Mouse (Mus musculus) lung, postnatal 0 days (tissue): ENCODE measurements around the gene Mrpl49.
A peak's percentile ranks its signal among the peaks of the same experiment; 100 is the strongest.

Source experiments
- CTCF ChIP-seq: IDR thresholded peaks from 2 replicates; pipeline ENCODE4 v1.5.1; 2016; ENCODE audit warnings: antibody characterized with exemption, mild to moderate bottlenecking
- EP300 ChIP-seq: IDR thresholded peaks from 2 replicates; pipeline ENCODE4 v1.6.1; 2016; ENCODE audit warnings: antibody characterized with exemption, mild to moderate bottlenecking, control low read depth

DNA sequence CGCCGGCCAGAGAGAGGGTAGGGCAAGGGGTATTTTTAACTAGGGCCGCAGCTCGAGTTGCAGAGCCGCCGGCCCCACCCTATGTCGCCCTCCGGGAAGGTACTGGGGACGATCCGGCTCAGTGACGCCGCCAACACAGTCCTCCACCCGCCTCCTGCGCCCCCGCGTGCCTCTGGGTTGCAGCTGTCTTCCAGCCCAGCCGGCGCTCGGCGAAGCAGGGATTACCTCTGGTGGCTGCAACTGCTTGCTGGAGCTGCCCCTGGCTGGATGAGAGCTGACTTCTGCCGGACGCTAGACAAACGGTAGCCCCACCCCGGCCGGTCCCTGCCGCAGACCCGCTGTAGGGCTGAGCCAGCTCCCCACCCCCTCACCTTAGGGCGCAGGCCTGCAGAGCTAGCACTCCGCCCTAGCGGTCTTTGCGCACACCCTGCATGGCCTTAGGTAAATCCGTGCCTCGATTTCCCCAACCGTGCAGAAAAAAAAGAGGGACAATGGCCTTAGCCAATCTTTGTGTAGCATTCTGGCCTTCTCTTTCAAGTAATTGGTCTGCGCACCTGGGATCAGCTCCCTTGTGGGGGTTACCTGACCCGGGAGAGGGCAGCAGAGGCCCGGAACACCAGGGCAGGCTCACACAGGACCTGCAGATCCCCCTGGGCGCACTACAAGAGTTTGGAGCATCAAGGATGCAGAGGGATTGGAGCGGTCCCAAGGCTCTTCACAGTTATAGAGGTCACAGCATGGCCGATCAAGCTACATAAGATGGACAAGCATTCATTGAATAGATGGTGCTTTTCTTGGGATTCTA, 41.9 kb downstream of the Mrpl49 start, which contains the start of gene Capn1:
- TF ChIP-seq CTCF (peak; percentile 51), EP300 (no peak)
